Mouse (Mus musculus) embryonic fibroblast, embryonic 13.5 days (primary cell): ENCODE measurements around the gene Zfp791.

Experiments
- CTCF ChIP-seq: IDR thresholded peaks from 2 replicates; pipeline ENCODE4 v1.5.1; 2011; ENCODE audit warnings: mild to moderate bottlenecking, control low read depth, low read length, moderate library complexity, borderline replicate concordance; ENCODE audit not compliant: insufficient read depth
- POLR2A ChIP-seq: IDR thresholded peaks from 2 replicates; pipeline ENCODE4 v1.6.1; 2011; ENCODE audit warnings: low read depth, mild to moderate bottlenecking, control low read depth, low read length, moderate library complexity

DNA sequence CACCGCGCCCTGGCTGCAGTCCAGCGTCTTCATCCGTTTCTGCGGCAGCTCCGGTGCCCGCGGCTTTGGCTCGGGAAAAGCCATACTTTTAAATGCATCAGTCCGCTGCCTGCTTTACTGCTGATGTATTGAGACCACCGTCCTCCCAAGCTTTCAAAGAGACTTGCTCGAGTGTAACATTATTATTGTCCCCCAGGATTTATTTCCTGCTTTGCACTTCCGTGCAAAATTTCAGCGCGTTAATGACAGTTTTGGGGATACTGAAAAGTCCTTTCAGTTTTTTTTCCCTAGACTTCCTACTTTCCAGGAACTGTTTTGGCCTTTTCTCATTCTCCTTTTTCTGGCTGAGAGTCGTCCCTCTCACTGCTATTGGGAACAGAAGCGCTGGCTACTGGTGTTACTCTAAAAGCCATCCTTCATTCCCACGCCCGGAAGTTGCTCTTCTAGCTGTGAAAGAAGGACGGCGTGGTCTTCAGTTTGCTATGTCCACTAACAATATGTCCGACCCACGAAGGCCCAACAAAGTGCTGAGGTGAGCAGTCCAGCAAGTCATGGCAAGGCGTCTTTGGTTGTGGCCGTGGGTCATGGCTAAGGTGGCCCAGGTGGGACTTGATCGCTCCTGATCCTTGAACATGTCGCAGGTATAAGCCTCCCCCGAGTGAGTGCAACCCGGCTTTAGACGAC, 42.2 kb downstream of the Zfp791 start, which contains the start of gene Wdr83os:
- TF ChIP-seq CTCF = no peak
- peak; percentile 28 for TF ChIP-seq POLR2A
